In the genomic region with DNA sequence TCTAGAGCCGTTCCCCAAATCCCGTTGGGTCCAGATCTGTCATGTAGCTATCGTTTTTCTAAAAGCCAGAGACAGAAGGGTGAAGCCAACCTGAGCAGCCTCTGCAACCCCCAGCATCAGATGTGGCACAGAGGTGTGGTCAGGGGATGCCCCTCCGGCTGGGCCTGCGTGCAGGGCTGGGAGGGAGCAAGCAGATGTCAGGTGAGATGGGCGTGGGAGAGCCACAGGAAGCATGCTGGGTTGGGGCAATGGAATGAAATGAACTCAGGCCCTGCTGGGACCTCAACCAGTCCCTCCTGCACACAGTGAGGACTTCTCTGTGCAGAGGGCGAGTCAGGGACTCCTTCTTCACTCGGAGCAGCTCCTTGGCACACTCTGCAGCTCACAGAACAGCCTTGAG, we compare ENCODE assay signal across 1 mouse cellular context.
TF ChIP-seq lines count a peak whose summit lies in the region.

No protein-coding gene starts in this region.

TF ChIP-seq in CH12.LX, 34 proteins besides CTCF, POLR2A, EP300 and RAD21 (continued from another document):
- TF ChIP-seq JUND (conservative IDR thresholded peaks at IDR 0.05; ENCODE audit: low read depth, low read length) (no peak), NELFE (IDR thresholded peaks at IDR 0.05; ENCODE audit: low read depth, low read length) (no peak), TCF12 (IDR thresholded peaks at IDR 0.05; ENCODE audit: low read depth, low read length) (peak; percentile 38; the same call in 1 of the 2 replicates), GABPA (IDR thresholded peaks at IDR 0.05; ENCODE audit: insufficient replicate concordance, low read depth, low read length) (no peak), ZMIZ1 (IDR thresholded peaks at IDR 0.05; ENCODE audit: low read depth, low read length) (no peak), CHD1 (IDR thresholded peaks at IDR 0.05; ENCODE audit: low read depth, low read length) (no peak), ZKSCAN1 (IDR thresholded peaks at IDR 0.05; ENCODE audit: borderline replicate concordance, low read depth, low read length) (no peak), TBP (conservative IDR thresholded peaks at IDR 0.05; ENCODE audit: low read depth, low read length) (no peak), NRF1 (IDR thresholded peaks at IDR 0.05; ENCODE audit: low read depth, low read length) (peak; percentile 44; the same call in 1 of the 2 replicates), RCOR1 (conservative IDR thresholded peaks at IDR 0.05; ENCODE audit: low read depth, low read length) (no peak), SIN3A (IDR thresholded peaks at IDR 0.05; ENCODE audit: low read length) (no peak), MYC (IDR thresholded peaks at IDR 0.05; ENCODE audit: low read depth, low read length) (no peak), KAT2A (IDR thresholded peaks at IDR 0.05; ENCODE audit: insufficient replicate concordance, low read length) (no peak), HCFC1 (IDR thresholded peaks at IDR 0.05; ENCODE audit: low read depth, low read length) (no peak)
TF ChIP-seq in CH12.LX: peak in this region for 5.
